Mouse (Mus musculus): ENCODE data around the gene 1700007K13Rik. TPM values are rescaled to one million over a fixed set of nuclear protein-coding genes. Genes with fewer than 3 reads are reported as not detected.

Gene 1700007K13Rik
- polyA plus RNA-seq, 1 experiment from 2014 or later: 0.99 TPM

DNA sequence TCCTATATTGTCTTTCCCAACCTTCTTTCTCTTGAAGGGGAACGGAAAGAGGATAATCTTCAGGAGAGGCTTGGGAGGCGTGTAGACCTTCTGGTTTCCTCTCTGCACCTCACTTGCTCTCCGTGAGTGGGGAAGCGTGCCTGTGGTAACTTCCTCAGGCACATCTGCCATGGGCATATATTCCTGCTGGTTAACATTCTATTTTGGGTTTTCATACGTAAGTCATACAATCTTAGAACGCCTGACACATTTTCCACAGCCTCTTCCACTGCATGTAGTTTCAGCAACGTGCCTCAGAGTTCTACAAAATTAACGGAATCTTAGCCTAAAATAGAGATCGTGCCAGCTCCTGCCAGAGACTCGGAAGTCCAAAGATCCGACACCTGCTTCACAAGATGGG, 30.7 kb downstream of the 1700007K13Rik start:
- H3K36me3 ChIP-seq (ENCODE audit: control insufficient read depth, insufficient read depth, low read length): no peaks in the 10 kb centered on the region
- ATAC-seq (ENCODE audit: insufficient read depth, low FRiP score, low TSS enrichment): no peak
- WGBS: 89% methylated on average over 11 of the region's 11 CpGs

DNA sequence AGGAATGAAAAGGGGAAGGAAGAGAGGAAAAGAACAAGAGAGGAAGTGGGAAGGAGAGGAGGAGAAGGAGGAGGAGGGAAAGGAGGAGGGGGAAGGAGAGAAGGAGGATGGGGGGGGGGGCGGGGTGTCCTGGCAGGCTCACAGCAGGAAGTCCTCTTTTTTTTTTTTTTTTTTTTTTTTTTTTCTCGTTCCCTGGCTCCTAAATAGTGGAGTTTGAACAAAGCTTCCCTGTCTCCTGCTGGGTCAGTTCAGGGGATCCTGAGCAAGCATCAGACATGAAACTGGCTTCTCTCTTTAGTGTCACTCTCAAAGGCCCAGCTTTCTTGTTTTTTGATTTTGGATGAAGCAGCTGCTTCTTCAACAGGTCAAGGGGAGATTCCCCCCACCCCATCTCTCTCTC, 32.6 kb downstream of the 1700007K13Rik start:
- 40% methylated on average over 1 of the region's 2 CpGs for WGBS
- ATAC-seq (ENCODE audit: insufficient read depth, low FRiP score, low TSS enrichment) (no peak), DNase-seq (ENCODE audit: low spot score) (no peak)
- Histone ChIP-seq H3K4me1 (ENCODE audit: control insufficient read depth, insufficient read depth, low read length) (no peaks in the 10 kb centered on the region), H3K4me2 (ENCODE audit: low read depth) (no peak overlapping the region), H3K4me3 (ENCODE audit: low read depth, low read length) (no peak overlapping the region), H3K36me3 (ENCODE audit: control insufficient read depth, insufficient read depth, low read length) (no peaks in the 10 kb centered on the region), H3K27ac (ENCODE audit: low read depth, low read length) (no peak overlapping the region), H3K9ac (ENCODE audit: low read length) (no peak overlapping the region), H3K9me3 (ENCODE audit: control insufficient read depth, low read length) (no peaks in the 10 kb centered on the region), H3K27me3 (ENCODE audit: control insufficient read depth, insufficient read depth, low read length) (no peaks in the 10 kb centered on the region)

More for the DNA sequence above, 30.7 kb downstream of the 1700007K13Rik start:
- no peak overlapping the region for H3K9ac ChIP-seq (ENCODE audit: low read length)
- no peaks in the 10 kb centered on the region for H3K9me3 ChIP-seq (ENCODE audit: control insufficient read depth, low read length)
- DNase-seq (ENCODE audit: low spot score): no peak
- no peaks in the 10 kb centered on the region for H3K4me1 ChIP-seq (ENCODE audit: control insufficient read depth, insufficient read depth, low read length)
- no peak overlapping the region for H3K4me3 ChIP-seq (ENCODE audit: low read depth, low read length)
- no peak overlapping the region for H3K4me2 ChIP-seq (ENCODE audit: low read depth)
- H3K27me3 ChIP-seq (ENCODE audit: control insufficient read depth, insufficient read depth, low read length): no peaks in the 10 kb centered on the region
- no peak overlapping the region for H3K27ac ChIP-seq (ENCODE audit: low read depth, low read length)

DNA sequence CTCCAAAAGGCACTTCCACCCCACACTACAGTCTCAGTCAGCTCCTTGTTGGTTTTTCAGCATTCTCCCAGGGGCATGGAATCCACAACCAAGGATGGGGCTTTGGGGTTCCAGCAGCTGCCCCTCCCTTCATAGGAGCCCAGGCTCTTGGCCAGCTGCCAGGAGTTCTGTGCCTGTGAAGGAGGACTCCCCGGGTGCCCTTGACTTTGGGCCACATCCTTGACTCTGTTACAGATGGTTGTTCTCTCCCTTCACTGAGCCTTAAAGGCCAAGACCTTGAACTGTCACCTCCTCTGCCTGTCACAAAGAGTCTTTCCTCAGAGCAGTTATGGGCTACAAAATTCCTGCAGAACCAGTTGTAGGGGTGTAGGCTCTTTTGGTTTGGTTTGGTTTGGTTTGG, 33.3 kb downstream of the 1700007K13Rik start:
- DNase-seq (ENCODE audit: low spot score): no peak
- ATAC-seq (ENCODE audit: insufficient read depth, low FRiP score, low TSS enrichment): no peak
- H3K36me3 ChIP-seq (ENCODE audit: control insufficient read depth, insufficient read depth, low read length): no peaks in the 10 kb centered on the region
- no peaks in the 10 kb centered on the region for H3K9me3 ChIP-seq (ENCODE audit: control insufficient read depth, low read length)
- H3K9ac ChIP-seq (ENCODE audit: low read length): no peak overlapping the region
- no peaks in the 10 kb centered on the region for H3K27me3 ChIP-seq (ENCODE audit: control insufficient read depth, insufficient read depth, low read length)
- H3K4me1 ChIP-seq (ENCODE audit: control insufficient read depth, insufficient read depth, low read length): no peaks in the 10 kb centered on the region
- H3K4me2 ChIP-seq (ENCODE audit: low read depth): no peak overlapping the region
- WGBS: 67% methylated on average over 1 of the region's 1 CpGs
- H3K4me3 ChIP-seq (ENCODE audit: low read depth, low read length): no peak overlapping the region
- H3K27ac ChIP-seq (ENCODE audit: low read depth, low read length): no peak overlapping the region

DNA sequence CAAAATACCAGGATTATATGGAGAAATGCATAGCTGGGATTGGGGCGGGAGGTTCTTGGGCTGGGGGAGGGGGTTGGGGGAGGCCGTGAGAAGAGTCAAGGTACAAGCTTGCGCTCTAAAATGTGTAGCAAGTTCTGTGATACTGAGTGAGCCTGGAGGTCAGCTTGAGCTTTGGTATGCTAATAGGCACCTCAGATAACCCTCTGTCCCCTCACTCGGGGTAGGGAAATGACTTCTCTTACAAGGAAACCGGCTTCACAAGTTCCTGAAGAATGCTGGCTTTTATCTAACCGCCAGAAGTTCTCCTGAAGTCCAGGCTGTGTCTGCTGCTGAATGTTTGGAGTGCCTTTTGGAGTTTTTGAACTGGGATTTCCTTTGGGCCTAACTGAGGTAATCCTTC, 35.3 kb downstream of the 1700007K13Rik start:
- Histone ChIP-seq H3K4me3 (ENCODE audit: low read depth, low read length) (no peak overlapping the region), H3K27me3 (ENCODE audit: control insufficient read depth, insufficient read depth, low read length) (no peaks in the 10 kb centered on the region), H3K4me1 (ENCODE audit: control insufficient read depth, insufficient read depth, low read length) (no peaks in the 10 kb centered on the region), H3K27ac (ENCODE audit: low read depth, low read length) (no peak overlapping the region), H3K4me2 (ENCODE audit: low read depth) (no peak overlapping the region), H3K9ac (ENCODE audit: low read length) (no peak overlapping the region), H3K9me3 (ENCODE audit: control insufficient read depth, low read length) (no peaks in the 10 kb centered on the region), H3K36me3 (ENCODE audit: control insufficient read depth, insufficient read depth, low read length) (no peaks in the 10 kb centered on the region)
- 59% methylated on average over 6 of the region's 6 CpGs for WGBS
- no peak for DNase-seq (ENCODE audit: low spot score)
- ATAC-seq (ENCODE audit: insufficient read depth, low FRiP score, low TSS enrichment): no peak

DNA sequence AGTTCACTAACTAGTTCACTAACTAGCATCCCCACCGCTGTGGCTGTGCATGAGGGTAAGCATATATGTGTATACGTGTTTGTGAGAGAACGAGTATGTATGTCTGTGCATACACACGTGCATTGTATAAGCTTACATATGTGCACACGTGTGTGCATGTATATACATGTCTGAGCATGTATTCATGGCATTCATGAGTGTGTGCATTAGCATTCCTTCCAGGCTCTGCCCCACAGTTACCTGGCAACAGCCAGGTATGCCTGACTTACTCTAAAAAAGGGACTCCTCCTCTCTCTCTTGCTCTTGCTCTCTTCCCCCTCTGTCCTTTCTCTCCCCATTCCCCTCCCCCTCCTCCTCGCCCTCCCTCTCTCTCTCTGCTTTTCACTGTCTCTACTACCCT, 38.9 kb downstream of the 1700007K13Rik start:
- 83% methylated on average over 6 of the region's 6 CpGs for WGBS
- Histone ChIP-seq H3K9ac (ENCODE audit: low read length) (no peak overlapping the region), H3K4me3 (ENCODE audit: low read depth, low read length) (no peak overlapping the region), H3K4me2 (ENCODE audit: low read depth) (no peak overlapping the region), H3K9me3 (ENCODE audit: control insufficient read depth, low read length) (no peaks in the 10 kb centered on the region), H3K27ac (ENCODE audit: low read depth, low read length) (no peak overlapping the region), H3K36me3 (ENCODE audit: control insufficient read depth, insufficient read depth, low read length) (no peaks in the 10 kb centered on the region), H3K27me3 (ENCODE audit: control insufficient read depth, insufficient read depth, low read length) (no peaks in the 10 kb centered on the region), H3K4me1 (ENCODE audit: control insufficient read depth, insufficient read depth, low read length) (no peaks in the 10 kb centered on the region)
- DNase-seq (ENCODE audit: low spot score): no peak
- ATAC-seq (ENCODE audit: insufficient read depth, low FRiP score, low TSS enrichment): no peak

DNA sequence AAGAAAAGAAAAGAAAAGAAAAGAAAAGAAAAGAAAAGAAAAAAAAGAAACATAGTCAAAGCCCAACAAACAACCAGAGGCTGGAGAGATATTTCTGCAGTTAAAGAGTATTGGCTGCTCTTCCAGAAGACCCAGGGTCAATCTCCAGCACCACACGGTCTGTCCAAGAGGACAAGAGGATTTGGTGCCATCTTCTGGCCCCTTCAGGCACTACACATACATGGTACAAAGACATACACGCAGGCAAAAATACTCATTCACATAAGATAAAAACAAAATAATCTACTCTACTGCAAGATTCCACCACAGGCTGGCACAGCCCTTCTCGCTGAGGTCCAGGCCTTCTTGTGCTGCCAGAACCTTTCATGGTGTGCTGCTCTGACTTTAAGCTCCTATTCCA, 43.0 kb downstream of the 1700007K13Rik start:
- Histone ChIP-seq H3K27ac (ENCODE audit: low read depth, low read length) (no peak overlapping the region), H3K4me3 (ENCODE audit: low read depth, low read length) (no peak overlapping the region), H3K27me3 (ENCODE audit: control insufficient read depth, insufficient read depth, low read length) (no peaks in the 10 kb centered on the region), H3K9me3 (ENCODE audit: control insufficient read depth, low read length) (no peaks in the 10 kb centered on the region), H3K9ac (ENCODE audit: low read length) (no peak overlapping the region), H3K4me2 (ENCODE audit: low read depth) (no peak overlapping the region), H3K36me3 (ENCODE audit: control insufficient read depth, insufficient read depth, low read length) (no peaks in the 10 kb centered on the region), H3K4me1 (ENCODE audit: control insufficient read depth, insufficient read depth, low read length) (no peaks in the 10 kb centered on the region)
- DNase-seq (ENCODE audit: low spot score) (peak; percentile 57), ATAC-seq (ENCODE audit: insufficient read depth, low FRiP score, low TSS enrichment) (no peak)
- 37% methylated on average over 3 of the region's 3 CpGs for WGBS

DNA sequence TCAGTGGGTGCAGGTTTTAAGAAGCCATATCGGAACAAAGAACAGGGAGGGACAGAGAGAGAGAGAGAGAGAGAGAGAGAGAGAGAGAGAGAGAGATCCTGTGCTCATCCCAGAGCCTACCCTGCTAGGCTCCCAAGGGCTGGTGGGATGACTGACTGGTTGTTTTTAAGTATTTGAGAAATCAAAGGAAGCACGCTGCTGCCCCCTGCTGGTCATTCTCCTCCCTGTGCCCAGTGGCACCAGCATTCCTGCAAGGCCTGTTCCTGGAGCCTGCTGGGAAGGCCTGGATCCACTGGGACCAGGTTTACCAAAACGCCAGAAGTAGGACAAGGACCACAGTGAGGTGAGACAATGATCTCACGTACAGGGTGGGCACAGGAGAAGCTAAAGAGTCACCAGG, 46.2 kb downstream of the 1700007K13Rik start:
- DNase-seq (ENCODE audit: low spot score) (peak; percentile 90), ATAC-seq (ENCODE audit: insufficient read depth, low FRiP score, low TSS enrichment) (no peak)
- no peak overlapping the region for H3K27ac ChIP-seq (ENCODE audit: low read depth, low read length)
- no peaks in the 10 kb centered on the region for H3K9me3 ChIP-seq (ENCODE audit: control insufficient read depth, low read length)
- no peak overlapping the region for H3K4me3 ChIP-seq (ENCODE audit: low read depth, low read length)
- 22% methylated on average over 4 of the region's 4 CpGs for WGBS
- no peaks in the 10 kb centered on the region for H3K36me3 ChIP-seq (ENCODE audit: control insufficient read depth, insufficient read depth, low read length)
- H3K4me1 ChIP-seq (ENCODE audit: control insufficient read depth, insufficient read depth, low read length): no peaks in the 10 kb centered on the region
- no peaks in the 10 kb centered on the region for H3K27me3 ChIP-seq (ENCODE audit: control insufficient read depth, insufficient read depth, low read length)
- no peak overlapping the region for H3K4me2 ChIP-seq (ENCODE audit: low read depth)
- no peak overlapping the region for H3K9ac ChIP-seq (ENCODE audit: low read length)

DNA sequence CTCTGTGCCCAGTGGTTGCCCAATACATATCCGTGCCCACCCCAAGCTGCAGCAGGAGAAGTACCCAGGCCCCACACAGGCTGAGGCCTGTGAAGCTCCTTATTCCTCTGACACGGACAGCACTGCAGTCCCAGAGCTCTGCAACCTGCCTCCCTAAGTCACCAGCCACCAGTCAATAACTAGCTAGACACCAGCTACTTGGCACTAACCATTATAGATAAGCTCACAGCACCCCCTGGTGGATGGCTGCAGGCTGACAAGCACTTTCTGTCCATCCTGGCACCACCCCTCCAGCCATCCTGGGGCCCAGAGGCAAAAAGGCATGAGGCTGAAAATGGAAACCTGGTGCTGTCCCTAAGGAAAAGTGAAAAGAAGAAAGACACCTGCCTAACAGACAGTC, 48.1 kb downstream of the 1700007K13Rik start:
- no peak overlapping the region for H3K4me2 ChIP-seq (ENCODE audit: low read depth)

DNA sequence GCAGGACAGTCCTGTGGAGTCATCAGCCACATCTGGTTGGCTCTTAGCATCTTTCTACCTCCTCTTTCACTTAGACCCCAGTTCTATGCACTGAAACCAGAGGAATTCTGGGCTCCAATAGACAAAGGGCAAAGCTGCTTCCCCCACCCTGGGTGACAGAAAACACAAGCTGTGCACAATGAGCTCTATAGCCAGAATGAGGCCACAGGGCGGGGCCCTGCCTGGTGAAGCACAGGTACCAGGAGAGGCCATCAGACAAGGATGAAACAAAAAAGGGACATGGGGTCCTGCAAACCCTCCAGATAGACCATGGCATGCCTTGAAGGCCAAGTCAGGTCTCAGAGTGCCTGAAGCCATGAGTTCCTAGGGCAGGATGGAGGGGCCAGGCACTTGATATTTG, 49.6 kb downstream of the 1700007K13Rik start:
- H3K4me2 ChIP-seq (ENCODE audit: low read depth): no peak overlapping the region
- H3K9ac ChIP-seq (ENCODE audit: low read length): no peak overlapping the region
- no peaks in the 10 kb centered on the region for H3K36me3 ChIP-seq (ENCODE audit: control insufficient read depth, insufficient read depth, low read length)
- no peaks in the 10 kb centered on the region for H3K4me1 ChIP-seq (ENCODE audit: control insufficient read depth, insufficient read depth, low read length)
- no peak overlapping the region for H3K27ac ChIP-seq (ENCODE audit: low read depth, low read length)
- no peaks in the 10 kb centered on the region for H3K9me3 ChIP-seq (ENCODE audit: control insufficient read depth, low read length)
- H3K27me3 ChIP-seq (ENCODE audit: control insufficient read depth, insufficient read depth, low read length): no peaks in the 10 kb centered on the region
- no peak for DNase-seq (ENCODE audit: low spot score)
- no peak for ATAC-seq (ENCODE audit: insufficient read depth, low FRiP score, low TSS enrichment)
- 83% methylated on average over 1 of the region's 1 CpGs for WGBS
- H3K4me3 ChIP-seq (ENCODE audit: low read depth, low read length): no peak overlapping the region

More for the DNA sequence above, 48.1 kb downstream of the 1700007K13Rik start:
- 35% methylated on average over 2 of the region's 2 CpGs for WGBS
- ATAC-seq (ENCODE audit: insufficient read depth, low FRiP score, low TSS enrichment) (no peak), DNase-seq (ENCODE audit: low spot score) (peak; percentile 87)
- Histone ChIP-seq H3K9ac (ENCODE audit: low read length) (no peak overlapping the region), H3K4me1 (ENCODE audit: control insufficient read depth, insufficient read depth, low read length) (no peaks in the 10 kb centered on the region), H3K27me3 (ENCODE audit: control insufficient read depth, insufficient read depth, low read length) (no peaks in the 10 kb centered on the region), H3K4me3 (ENCODE audit: low read depth, low read length) (no peak overlapping the region), H3K27ac (ENCODE audit: low read depth, low read length) (no peak overlapping the region), H3K36me3 (ENCODE audit: control insufficient read depth, insufficient read depth, low read length) (no peaks in the 10 kb centered on the region), H3K9me3 (ENCODE audit: control insufficient read depth, low read length) (no peaks in the 10 kb centered on the region)

Measured in neural tube, embryonic 11.5 days (tissue).